Mouse (Mus musculus) intestine, postnatal 0 days (tissue): ENCODE data around the gene AU040320. TPM values are rescaled to one million over a fixed set of nuclear protein-coding genes. Genes with fewer than 3 reads are reported as not detected.

Experiments used
- ATAC-seq: fragments of 200-750 bp; cut with Nextera tagmentation; 2 replicates; pipeline ENCODE4 v1.8.0; 2017; ENCODE audit warnings: mild to moderate bottlenecking, moderate TSS enrichment, moderate library complexity
- H3K27ac ChIP-seq: fragments of 300-500 bp; sonication (generic); 2 replicates; pipeline ENCODE4 v1.5.1; 2014; ENCODE audit warnings: mild to moderate bottlenecking, low read depth, low read length, moderate library complexity
- H3K27me3 ChIP-seq: fragments of 300-500 bp; sonication (generic); replicated peaks from 2 replicates; pipeline ENCODE4 v1.6.1; 2014; ENCODE audit warnings: low read length, mixed read lengths; ENCODE audit not compliant: control insufficient read depth, insufficient read depth
- H3K36me3 ChIP-seq: fragments of 300-500 bp; sonication (generic); 2 replicates; pipeline ENCODE4 v1.6.1; 2014; ENCODE audit warnings: mild to moderate bottlenecking, moderate library complexity; ENCODE audit not compliant: control insufficient read depth, insufficient read depth
- H3K4me1 ChIP-seq: fragments of 300-500 bp; sonication (generic); replicated peaks from 2 replicates; pipeline ENCODE4 v1.6.1; 2014; ENCODE audit warnings: antibody characterized with exemption, low read length, mixed read lengths; ENCODE audit not compliant: control insufficient read depth, insufficient read depth
- H3K4me2 ChIP-seq: fragments of 300-500 bp; sonication (generic); replicated peaks from 2 replicates; pipeline ENCODE4 v1.6.1; 2014; ENCODE audit warnings: low read depth, mild to moderate bottlenecking, moderate library complexity
- H3K4me3 ChIP-seq: fragments of 300-500 bp; sonication (generic); 2 replicates; pipeline ENCODE4 v1.5.1; 2014; ENCODE audit warnings: low read depth, low read length
- H3K9ac ChIP-seq: fragments of 300-500 bp; sonication (generic); 2 replicates; pipeline ENCODE4 v1.6.1; 2014; ENCODE audit warnings: mild to moderate bottlenecking, low read depth, low read length
- H3K9me3 ChIP-seq: fragments of 300-500 bp; sonication (generic); 2 replicates; pipeline ENCODE4 v1.6.1; 2016; ENCODE audit warnings: mixed run types; ENCODE audit not compliant: control insufficient read depth
- CTCF ChIP-seq: sonication (generic); IDR thresholded peaks from 2 replicates; pipeline ENCODE4 v1.5.1; 2016; ENCODE audit warnings: low read depth, mild to moderate bottlenecking, control low read depth, antibody characterized with exemption, moderate library complexity
- WGBS: fragments of 180-500 bp; shearing (Covaris S2); extraction: QIAGEN DNeasy Blood & Tissue Kit; methylation state at CpG from one replicate; pipeline ENCODE4 v1.1.7; 2014; 5-methylcytosine and 5-hydroxymethylcytosine counted together
- polyA plus RNA-seq: library from polyadenylated mRNA; unstranded; fragments of >200 nt; fragmentation: Nextera tagmentation; extraction: Ambion mirVana; gene quantifications from 2 replicates; pipeline ENCODE4 v1.2.1, GENCODE M21; 2015

AU040320 gene
- polyA plus RNA-seq, 1 experiment from 2014 or later = 68.7 TPM

- Histone ChIP-seq H3K27ac (peak overlapping the region; percentile 90), H3K9ac (peak overlapping the region; percentile 83), H3K36me3 (peaks cover 26% of the 10 kb centered on the region), H3K4me2 (peak overlapping the region; percentile 98), H3K9me3 (no peaks in the 10 kb centered on the region), H3K4me1 (peaks cover 5% of the 10 kb centered on the region; the same call in 1 of the 2 replicates), H3K4me3 (peak overlapping the region; percentile 81), H3K27me3 (no peaks in the 10 kb centered on the region)
- WGBS = under 1% methylated on average over 23 of the region's 23 CpGs
- no peak for TF ChIP-seq CTCF
- ATAC-seq = no peak
Measured at GRCm38 (mm10) chr4:126752608-126753141, 669 bp upstream of the AU040320 start.

GRCm38 (mm10) chr4:126754231-126754611, 877 bp downstream of the AU040320 start:
- Histone ChIP-seq H3K27me3 (no peaks in the 10 kb centered on the region), H3K9me3 (no peaks in the 10 kb centered on the region), H3K36me3 (peaks cover 14% of the 10 kb centered on the region; the same call in 1 of the 2 replicates), H3K27ac (peak overlapping the region; percentile 90), H3K4me3 (peak overlapping the region; percentile 81), H3K4me2 (peak overlapping the region; percentile 98), H3K4me1 (peaks cover 5% of the 10 kb centered on the region; the same call in 1 of the 2 replicates), H3K9ac (peak overlapping the region; percentile 83)
- ATAC-seq = no peak
- 2% methylated on average over 12 of the region's 12 CpGs for WGBS
- no peak for TF ChIP-seq CTCF

GRCm38 (mm10) chr4:126754736-126755374, 1.5 kb downstream of the AU040320 start:
- TF ChIP-seq CTCF = peak; percentile 28; the same call in 1 of the 2 replicates
- H3K9me3 ChIP-seq = no peaks in the 10 kb centered on the region
- H3K4me2 ChIP-seq = peak overlapping the region; percentile 98
- peak overlapping the region; percentile 26 for H3K9ac ChIP-seq
- peak; percentile 52 for ATAC-seq
- WGBS = 23% methylated on average over 12 of the region's 12 CpGs
- peaks cover 5% of the 10 kb centered on the region; the same call in 1 of the 2 replicates for H3K4me1 ChIP-seq
- peak overlapping the region; percentile 81 for H3K4me3 ChIP-seq
- H3K27me3 ChIP-seq = no peaks in the 10 kb centered on the region
- H3K36me3 ChIP-seq = peaks cover 12% of the 10 kb centered on the region
- H3K27ac ChIP-seq = peak overlapping the region; percentile 90

GRCm38 (mm10) chr4:126756766-126757165, 3.4 kb downstream of the AU040320 start:
- no peak for ATAC-seq
- H3K9me3 ChIP-seq = no peaks in the 10 kb centered on the region
- H3K27me3 ChIP-seq = no peaks in the 10 kb centered on the region
- H3K4me2 ChIP-seq = peak overlapping the region; percentile 46
- peaks cover 18% of the 10 kb centered on the region for H3K36me3 ChIP-seq
- WGBS = 34% methylated on average over 4 of the region's 4 CpGs
- peak overlapping the region; percentile 90 for H3K27ac ChIP-seq
- no peak for TF ChIP-seq CTCF
- peaks cover 5% of the 10 kb centered on the region; the same call in 1 of the 2 replicates for H3K4me1 ChIP-seq
- peak overlapping the region; percentile 1; the same call in 1 of the 2 replicates for H3K4me3 ChIP-seq
- 0 out of 2 replicates have a peak overlapping the region, but pooled peaks have one; percentile 31 for H3K9ac ChIP-seq

- no peaks in the 10 kb centered on the region for H3K27me3 ChIP-seq
- WGBS = 80% methylated on average over 5 of the region's 5 CpGs
- H3K36me3 ChIP-seq = peaks cover 18% of the 10 kb centered on the region
- H3K4me1 ChIP-seq = no peaks in the 10 kb centered on the region
- H3K9me3 ChIP-seq = no peaks in the 10 kb centered on the region
- no peak overlapping the region for H3K4me3 ChIP-seq
- no peak overlapping the region for H3K9ac ChIP-seq
- no peak overlapping the region for H3K27ac ChIP-seq
- no peak overlapping the region; the same call in 1 of the 2 replicates for H3K4me2 ChIP-seq
- no peak for TF ChIP-seq CTCF
- ATAC-seq = no peak
Measured at GRCm38 (mm10) chr4:126758299-126758698, 5.0 kb downstream of the AU040320 start.

GRCm38 (mm10) chr4:126759435-126759834, 6.1 kb downstream of the AU040320 start:
- no peak overlapping the region for H3K4me3 ChIP-seq
- TF ChIP-seq CTCF = no peak
- 96% methylated on average over 2 of the region's 2 CpGs for WGBS
- no peak overlapping the region for H3K9ac ChIP-seq
- H3K4me1 ChIP-seq = no peaks in the 10 kb centered on the region
- no peak for ATAC-seq
- no peaks in the 10 kb centered on the region for H3K27me3 ChIP-seq
- no peak overlapping the region for H3K27ac ChIP-seq
- H3K4me2 ChIP-seq = no peak overlapping the region
- peaks cover 18% of the 10 kb centered on the region for H3K36me3 ChIP-seq
- no peaks in the 10 kb centered on the region for H3K9me3 ChIP-seq
